Mouse (Mus musculus) neural tube, embryonic 10.5 days (tissue): ENCODE data around the gene Bdh1.
"Not testable (repeated sequence)": the region's sequence is repeated elsewhere in the genome, so short reads cannot be mapped to it uniquely, and the experiment has no call there.

Source experiments
- DNase-seq: peaks from one replicate; pipeline ENCODE4 v3.0.0-alpha.2; 2017; ENCODE audit warnings: low spot score; ENCODE audit errors: extremely low spot score

Bdh1 gene

DNA sequence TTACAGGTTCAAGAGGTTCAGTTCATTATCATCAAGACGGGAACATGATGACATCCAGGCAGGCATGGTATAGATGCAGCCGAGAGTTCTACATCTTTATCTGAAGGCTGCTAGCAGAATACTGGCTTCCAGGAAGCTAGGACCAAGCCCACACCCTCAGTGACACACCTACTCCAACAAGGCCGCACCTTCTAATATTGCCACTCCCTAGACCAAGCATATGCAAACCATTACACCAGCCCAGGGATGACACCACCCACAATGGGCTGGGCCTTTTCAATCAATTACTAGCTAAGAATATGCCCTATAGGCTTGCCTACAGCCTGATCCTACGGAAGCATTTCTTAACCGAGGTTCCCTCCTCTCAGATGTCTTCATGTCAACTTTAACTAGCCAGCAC is 42.9 kb downstream of the Bdh1 start:
- no peak for DNase-seq

DNA sequence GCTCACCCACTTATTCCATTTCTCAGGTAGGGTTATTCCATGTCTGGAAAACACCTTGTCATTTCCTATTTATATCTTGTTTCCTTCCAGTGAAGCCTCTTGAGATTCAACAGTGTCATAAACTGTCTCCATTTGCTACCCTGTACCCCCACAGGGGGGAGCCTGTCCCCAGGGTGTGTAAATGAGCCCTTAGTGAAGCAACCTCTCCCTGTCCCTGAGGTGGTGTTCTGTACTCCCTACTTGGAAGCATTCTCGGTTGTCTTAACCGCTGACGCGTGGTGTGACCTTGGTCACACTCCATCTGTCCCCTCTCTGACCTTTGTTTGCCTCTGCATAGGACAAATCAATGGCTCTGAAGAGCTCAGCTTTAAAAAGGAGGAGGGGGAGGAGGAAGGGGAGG is 43.5 kb downstream of the Bdh1 start:
- DNase-seq = no peak

DNA sequence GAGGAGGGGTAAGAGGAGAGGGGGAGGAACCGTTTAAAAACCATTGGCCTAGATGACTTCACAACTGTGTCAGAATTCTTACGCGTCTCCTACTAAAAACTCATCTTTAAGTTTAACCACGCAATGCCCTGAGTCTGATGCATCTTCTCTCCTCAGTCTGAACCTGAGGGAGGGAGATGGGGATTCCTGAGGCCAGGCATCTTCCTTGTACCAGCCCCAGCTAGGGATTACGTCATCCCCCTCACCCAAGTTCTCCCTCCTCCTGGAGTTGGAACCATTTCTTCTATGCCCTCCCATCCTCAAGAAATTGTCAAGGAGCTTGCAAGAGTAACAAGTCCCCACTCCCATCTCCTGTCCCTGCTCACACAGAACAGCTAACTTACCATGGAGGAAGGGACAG is 44.0 kb downstream of the Bdh1 start:
- DNase-seq = no peak

DNA sequence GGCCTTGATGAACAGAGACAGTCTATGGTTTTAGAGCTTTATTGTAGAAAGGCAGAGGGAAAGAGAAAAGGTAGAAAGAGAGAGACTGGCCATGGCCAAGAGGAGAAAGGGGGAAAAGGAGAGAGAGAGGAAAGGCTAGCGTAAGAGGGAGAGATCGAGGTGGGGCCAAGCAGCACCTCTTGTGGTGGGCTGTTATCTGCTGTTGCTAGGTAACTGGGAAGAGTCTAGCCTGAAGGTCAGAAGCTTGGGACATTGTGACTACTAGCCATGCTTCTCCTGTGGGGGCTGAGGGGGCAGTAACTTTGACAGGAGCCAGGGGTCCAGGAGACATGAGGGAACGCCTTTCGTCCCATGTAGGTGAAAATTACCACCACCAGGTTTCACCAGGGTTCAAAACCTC is 48.7 kb downstream of the Bdh1 start:
- not testable (repeated sequence) for DNase-seq

DNA sequence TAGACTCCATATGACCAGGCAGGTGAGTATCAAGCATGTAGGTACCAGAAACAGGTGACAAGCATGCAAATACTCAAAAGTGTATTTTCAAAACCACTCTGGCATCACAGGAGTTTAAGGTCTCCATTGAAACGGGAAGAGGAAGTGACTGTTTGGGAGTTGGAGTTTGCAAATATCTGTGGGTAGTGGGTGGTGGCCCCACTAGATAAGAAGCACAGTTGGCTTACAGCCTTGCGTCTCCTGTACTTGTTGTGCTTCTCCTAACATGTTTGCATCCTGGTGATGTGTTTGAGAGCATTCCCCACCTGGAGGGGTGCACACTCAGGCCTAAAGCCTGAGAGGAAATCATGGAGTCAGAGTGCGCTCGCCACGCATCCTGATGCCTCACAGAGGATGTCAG is 49.9 kb downstream of the Bdh1 start:
- no peak for DNase-seq

DNA sequence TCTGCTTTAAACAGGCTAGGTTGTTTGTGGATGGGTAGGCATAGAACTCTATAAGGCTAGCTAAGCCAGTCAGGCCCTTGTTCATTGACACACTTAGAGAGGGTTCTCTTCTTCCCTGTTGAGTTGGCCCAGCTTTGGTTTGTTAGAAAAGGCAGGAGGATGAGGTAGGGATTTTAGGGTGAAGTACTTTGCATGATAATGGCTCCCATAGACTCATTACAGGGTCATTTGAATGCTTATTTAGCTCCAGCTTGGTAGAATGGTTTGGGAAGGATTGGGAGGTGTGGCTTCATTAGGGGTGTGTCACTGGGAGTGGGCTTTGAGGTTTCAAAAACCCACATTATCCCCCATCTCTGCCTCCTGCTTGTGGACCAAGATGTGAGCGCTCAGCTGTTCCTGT is 51.1 kb downstream of the Bdh1 start:
- no peak for DNase-seq

DNA sequence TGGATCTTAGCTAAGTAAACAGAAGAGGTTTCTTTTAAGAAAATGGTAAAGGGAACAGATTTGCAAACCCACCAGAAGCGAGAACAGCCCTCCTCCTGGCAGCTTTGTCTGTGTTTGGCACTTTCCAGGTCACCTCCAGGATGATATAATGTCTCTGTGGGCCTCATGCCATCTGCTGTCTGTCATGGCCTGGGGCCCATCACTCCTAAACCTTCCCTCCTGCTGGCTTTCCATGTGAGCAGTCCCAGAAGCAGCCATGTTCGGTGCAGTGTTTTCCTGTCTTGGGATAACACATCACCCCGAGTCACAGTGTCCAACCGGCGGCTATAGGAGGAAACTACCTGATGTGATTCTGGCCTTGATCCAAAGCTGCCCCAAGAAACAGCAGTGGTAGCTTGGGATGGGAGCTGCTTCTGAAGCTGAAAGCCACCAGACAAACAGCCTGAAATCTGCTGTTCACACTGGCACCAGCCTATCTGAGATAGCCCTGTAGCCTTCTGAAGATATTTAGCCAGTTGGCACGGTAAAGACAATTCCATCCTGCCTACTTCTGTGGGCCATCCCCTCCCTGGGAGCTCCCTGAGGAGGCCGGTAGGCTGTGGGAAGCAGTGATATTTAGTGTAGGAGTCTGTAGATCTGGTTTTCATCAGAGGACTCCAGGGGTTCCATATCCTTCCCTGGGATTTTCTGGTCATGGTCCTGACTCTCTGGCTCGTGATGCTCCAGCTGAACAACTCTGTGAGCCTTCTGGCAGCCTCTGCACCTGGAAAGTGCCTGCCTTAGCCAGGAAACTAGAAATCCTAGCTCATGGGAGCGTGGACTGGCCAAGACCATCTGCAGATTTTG is 53.3 kb downstream of the Bdh1 start:
- DNase-seq = no peak

DNA sequence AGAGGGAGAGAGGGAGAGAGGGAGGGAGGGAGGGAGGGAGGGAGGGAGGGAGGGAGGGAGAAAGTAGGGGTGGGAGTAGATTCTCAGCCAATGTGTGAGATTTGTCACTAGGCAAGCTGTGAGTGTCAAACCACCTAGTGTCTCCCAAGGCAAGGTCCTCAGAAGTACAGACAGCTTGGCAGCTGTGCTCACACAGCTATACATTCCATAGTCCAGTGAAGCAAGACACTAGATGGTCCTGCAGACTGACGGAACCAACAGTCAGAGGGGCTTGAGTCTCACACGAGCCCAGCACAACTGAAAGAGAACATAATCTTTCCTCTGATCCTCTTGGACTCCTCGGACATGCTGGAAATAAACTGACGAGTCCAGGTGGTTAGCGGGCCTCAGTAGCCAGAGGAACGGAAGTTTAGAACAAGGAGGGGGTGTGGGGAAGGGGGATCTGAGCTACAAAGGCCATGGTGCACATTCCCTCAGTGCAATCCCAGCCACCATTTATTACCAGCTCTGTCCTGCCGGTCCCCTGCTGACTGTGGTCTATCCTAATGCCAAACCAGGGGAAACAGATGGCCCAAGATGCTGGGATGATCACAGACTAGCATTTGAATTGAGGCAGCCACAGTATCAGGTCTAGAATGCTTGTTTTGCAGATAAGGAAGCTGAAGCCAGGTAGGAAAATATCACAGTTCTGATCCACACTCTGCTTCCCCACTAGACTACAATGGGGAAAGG is 55.0 kb downstream of the Bdh1 start:
- DNase-seq = no peak

DNA sequence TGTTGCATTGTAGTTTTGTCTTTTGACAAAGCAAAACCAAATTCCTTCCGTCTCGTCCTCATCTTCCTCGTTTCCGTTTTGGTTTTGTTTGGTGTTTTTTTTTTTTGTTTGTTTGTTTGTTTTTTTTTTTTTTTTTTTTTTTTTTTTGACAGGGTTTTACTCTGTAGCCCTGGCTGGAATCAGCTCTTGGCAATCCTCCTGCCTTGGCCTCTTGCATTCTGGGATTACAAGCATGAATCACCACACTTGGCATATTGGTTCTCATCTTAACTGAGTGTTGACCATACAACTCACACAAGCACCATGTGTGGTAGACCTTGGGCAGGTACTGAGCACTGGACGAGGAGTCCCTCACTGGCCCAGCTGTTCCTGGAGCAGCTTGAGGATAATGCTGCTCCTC is 63.3 kb downstream of the Bdh1 start:
- DNase-seq = no peak

DNA sequence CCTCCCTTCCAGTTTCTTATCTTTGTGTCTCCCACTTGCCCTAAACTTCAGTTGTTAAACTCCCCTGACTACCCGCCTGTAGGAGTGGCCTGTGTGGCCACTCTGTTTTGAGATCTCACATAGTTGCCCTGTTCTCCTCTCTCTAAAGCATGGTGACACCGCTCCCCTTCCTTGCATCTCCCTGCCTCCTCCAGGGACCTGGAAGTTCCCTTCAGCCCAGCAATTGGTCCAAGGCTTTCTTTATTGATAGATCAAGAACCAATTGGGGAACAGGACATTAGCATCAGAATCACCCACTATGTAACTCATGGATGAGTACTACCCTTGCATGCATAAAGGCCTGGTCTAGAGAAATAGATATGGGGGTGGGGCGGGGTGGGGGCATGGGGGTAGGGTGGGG is 65.2 kb downstream of the Bdh1 start:
- DNase-seq = no peak

DNA sequence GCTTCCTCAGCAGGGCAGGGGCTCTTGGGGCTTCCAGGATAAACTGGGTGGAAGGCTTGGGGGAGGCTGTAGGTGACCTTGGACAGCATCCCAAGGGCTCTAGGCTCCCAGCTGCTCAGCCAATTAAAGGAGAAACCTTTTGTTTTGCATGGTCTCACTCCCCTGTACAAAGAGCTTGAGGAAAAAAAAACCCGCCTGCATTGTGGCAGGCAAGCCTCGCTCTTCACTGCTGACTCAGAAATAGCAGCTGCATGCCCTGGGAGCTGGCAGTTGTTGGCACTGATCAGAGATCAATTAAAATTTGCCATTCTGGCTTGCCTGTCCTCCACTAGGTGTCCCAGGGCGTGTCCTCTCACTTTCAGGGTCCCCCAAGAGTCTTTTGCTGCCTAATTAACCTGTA is 67.0 kb downstream of the Bdh1 start:
- DNase-seq = no peak

DNA sequence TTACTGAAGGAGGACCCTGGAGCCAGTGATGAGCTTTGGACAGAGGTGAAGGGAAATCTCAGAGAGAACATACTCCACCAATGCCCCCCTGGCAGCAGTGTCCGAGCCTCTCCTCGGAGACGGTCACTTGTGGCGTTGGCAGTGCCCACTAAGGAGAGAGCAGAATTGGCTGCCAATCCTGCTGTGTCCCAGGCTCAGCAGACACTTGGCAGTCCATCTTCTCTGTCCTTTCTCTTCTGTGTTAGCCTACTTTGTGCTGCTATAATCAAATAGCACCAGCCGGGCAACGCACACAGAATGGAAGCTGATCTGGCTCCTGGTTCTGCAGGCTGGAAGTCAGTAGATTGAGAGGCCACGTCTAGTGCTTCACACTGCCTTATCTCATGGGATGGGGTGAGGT is 68.9 kb downstream of the Bdh1 start:
- DNase-seq = no peak

DNA sequence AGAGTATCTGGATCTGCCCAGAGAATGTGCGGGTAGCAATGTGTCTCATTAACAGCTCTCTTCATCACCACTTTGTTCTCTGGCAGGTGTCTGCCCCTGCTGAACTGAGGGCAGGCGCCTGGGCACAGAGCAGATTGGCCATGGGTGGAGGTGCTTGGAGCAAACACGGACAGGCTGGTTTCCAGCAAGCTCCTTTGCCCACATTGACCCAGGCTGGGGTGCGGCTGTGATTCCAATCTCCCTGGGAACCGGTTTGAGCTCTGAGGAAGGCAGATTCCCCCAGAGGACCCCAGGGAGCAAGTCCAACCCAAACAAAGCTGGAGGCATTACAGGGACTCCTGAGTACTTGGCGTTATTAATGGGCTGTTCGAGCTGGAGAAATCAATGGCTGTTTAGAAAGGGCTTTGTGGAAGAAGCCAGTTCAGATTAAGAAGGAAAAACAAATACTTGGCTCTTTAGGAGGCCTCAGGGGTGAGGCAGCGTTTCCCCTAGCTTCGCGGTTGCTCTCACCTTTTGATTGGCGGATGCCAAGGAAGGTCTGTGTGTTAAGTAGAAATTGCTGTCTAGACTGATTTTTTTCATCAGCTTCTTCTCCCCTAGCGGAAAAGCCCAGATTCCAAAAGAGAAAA is 71.0 kb downstream of the Bdh1 start:
- DNase-seq = no peak

DNA sequence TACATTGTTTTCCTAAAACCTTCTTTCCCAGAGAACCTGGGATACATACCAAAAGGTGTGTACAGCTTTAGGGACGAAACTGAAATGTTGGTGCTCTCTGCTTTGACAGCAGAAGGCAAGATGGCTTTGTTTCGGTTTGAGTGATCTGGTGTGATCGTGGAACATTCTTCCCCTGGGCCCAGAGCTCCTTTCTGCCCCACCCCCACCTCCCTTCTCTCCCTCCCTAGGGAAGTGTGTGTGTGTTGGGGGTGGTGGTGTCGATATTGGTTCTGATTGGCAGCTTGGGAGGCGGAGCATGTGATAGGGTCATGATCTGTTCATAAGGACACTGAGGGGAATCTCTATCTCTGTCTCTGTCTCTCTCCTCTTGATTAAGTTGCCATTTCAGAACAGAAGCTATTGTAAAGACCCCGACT is 71.5 kb downstream of the Bdh1 start:
- DNase-seq = no peak

DNA sequence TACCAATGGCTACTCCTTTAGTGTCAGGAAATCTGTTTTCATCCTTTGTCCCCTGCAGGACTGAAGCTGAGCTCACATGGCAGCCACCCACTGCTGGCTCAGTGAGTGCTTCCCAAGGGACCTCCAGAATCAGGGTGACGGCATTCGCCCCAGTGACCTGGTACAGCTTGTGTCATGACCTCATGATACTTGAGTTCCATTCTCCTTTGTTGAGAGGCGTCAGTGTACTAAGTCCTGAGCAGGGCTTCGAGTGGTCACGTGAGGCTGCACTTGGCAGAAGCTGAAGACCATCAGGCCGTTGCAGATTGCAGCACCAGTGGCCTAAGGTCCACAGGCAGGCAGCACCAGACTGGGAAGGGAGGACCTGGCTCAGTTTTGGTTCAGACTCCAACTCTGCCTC is 71.9 kb downstream of the Bdh1 start:
- no peak for DNase-seq

DNA sequence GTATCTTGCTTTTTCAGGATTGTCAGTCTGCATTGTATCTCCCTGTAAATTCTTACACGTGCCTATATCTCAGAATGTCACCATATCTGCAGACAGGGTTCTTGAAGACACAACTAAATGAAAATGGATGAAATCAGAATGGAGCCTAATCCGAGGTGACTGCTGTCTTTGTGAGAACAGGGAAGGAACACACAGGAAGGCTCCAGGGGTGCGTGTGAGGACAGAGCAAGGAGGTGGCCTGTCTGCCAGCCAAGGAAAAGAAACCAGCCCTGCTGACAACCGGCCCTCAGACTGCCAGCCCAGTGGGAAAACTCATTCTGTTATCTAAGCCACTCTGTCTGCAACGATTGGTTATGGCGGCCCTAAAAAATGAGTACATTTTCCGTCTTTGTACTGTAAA is 73.3 kb downstream of the Bdh1 start:
- DNase-seq = no peak

DNA sequence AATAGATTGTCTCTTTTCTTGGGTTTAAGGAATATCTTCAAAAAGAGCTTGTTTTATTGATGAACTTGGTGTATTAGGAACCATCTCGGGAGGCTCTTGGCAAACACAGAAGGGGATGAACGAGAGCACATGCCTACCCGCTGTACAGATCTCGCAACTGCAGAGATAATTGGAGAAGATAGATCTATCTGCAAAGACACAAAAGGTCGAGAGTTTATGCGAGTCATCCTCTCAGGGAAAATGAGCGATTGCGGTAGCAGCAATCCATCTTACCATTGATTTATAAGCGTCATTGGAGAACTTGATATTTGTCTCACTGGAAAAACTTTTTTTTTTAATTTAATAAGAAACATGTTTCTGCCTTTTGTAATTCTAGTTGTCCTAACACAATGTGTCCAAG is 73.7 kb downstream of the Bdh1 start:
- no peak for DNase-seq

DNA sequence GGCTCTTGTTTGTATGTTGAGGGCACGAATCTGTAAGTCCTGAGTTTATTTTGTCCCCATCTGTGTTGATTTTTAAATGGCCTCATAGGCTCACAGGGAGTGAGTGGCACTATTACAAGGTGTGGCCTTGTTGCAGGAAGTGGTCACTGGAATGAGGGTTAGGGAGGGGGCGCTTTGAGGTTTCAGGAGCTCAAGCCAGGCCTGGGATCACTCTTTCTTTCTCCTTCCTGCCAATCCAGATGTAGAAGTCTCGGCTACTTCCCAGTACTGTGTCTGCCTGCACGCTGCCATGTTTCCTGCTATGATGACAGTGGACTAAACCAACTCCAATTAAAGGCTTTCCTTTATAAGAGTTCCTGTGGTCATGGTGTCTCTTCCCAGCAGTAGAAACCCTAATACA is 76.3 kb downstream of the Bdh1 start:
- no peak for DNase-seq

DNA sequence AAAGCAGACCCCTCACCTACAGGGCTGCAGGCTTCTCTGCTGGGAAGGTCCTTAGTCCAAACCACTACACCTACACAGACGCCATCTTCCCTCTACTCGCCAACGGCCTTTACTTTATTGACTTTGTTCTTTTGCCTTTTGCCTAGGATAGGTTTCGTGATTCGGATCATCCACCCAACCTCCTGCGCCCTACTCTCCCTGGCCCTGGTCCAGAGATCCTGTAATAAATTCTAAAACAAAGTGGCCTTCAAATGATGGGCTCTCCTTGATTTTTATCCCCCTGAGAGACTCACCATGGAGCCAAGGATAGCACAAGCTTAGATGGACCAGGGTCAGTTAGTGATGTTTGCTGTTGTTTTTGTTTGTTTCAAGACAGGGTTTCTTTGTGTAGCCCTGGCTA is 76.9 kb downstream of the Bdh1 start:
- DNase-seq = no peak

DNA sequence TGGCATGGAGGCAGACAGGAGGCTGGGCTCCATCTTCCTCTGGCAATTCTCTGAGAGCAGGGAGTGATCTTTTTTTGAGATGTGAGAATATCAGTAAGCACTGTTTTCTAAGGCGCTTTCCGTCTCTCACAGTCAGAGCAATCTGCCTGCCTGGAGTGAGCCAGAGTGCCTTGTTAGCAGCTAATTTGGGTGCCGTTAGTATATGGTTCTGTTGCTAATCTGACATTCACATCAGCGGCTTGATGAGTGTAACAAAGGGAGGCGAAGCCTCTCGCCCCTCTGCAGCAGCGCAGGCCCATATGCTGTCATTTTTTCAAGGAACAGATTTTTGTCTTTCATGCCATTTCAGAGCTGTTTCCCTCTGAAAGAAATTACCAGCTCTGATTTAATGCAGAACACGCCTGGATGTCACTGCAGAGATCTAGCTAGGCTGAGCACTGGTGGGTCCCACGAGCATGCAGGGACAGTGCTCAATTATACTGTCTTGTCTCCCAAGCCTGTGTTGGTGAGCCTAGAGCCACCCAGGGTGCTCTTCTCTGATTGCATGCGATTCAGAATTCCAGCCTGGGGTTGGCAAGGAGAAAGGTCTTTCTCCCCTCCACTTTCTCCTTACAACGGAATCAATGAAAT is 77.7 kb downstream of the Bdh1 start:
- DNase-seq = no peak

DNA sequence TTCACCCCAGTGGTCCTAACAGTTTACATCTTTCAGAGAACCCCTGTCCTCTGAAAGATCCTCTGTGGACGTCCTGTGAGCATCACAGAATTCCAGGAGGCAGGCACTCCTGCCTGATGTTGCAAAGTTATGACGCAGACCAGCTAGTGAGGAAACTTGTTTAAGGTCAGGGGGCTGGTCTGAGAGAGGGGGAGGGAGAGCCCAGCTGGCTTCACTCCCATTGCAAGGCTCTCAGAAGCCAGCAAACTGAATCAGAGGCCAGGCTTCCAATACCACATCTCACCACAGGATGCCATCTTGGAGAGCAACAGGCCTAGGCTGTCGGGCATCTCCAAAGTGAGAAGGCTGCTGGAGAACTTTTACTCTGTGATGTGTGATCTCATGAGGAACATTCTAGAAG is 78.5 kb downstream of the Bdh1 start:
- no peak for DNase-seq
